Mouse (Mus musculus) intestine, embryonic 14.5 days (tissue): ENCODE results near the gene Strada. TPM values are rescaled to one million over a fixed set of nuclear protein-coding genes. Genes with fewer than 3 reads are reported as not detected.
"Not testable (repeated sequence)": the region's sequence is repeated elsewhere in the genome, so short reads cannot be mapped to it uniquely, and the experiment has no call there.

Experiments used
- ATAC-seq: fragments of 200-750 bp; cut with Nextera tagmentation; replicated peaks from 2 replicates; pipeline ENCODE4 v1.8.0; 2017; ENCODE audit warnings: low read depth, moderate number of reproducible peaks, moderate TSS enrichment, moderate library complexity; ENCODE audit not compliant: low FRiP score, low TSS enrichment
- DNase-seq: peaks from one replicate; pipeline ENCODE4 v3.0.0-alpha.2; 2018; ENCODE audit warnings: low spot score
- H3K27ac ChIP-seq: fragments of 300-500 bp; sonication (generic); 2 replicates; pipeline ENCODE4 v1.5.1; 2014; ENCODE audit warnings: low read depth, mild to moderate bottlenecking, control low read depth
- H3K27me3 ChIP-seq: fragments of 300-500 bp; sonication (generic); replicated peaks from 2 replicates; pipeline ENCODE4 v1.6.1; 2014; ENCODE audit warnings: low read length, control low read depth; ENCODE audit not compliant: control insufficient read depth, insufficient read depth
- H3K36me3 ChIP-seq: fragments of 300-500 bp; sonication (generic); 2 replicates; pipeline ENCODE4 v1.6.1; 2014; ENCODE audit warnings: low read length, control low read depth; ENCODE audit not compliant: control insufficient read depth, insufficient read depth
- H3K4me1 ChIP-seq: fragments of 300-500 bp; sonication (generic); replicated peaks from 2 replicates; pipeline ENCODE4 v1.6.1; 2014; ENCODE audit warnings: low read length, control low read depth, mixed read lengths; ENCODE audit not compliant: control insufficient read depth, insufficient read depth
- H3K4me2 ChIP-seq: fragments of 300-500 bp; sonication (generic); 2 replicates; pipeline ENCODE4 v1.6.1; 2014; ENCODE audit warnings: low read length
- H3K4me3 ChIP-seq: fragments of 300-500 bp; sonication (generic); 2 replicates; pipeline ENCODE4 v1.5.1; 2014; ENCODE audit warnings: low read depth, low read length, control low read depth, mixed read lengths
- H3K9ac ChIP-seq: fragments of 300-500 bp; sonication (generic); 2 replicates; pipeline ENCODE4 v1.6.1; 2014; ENCODE audit warnings: mild to moderate bottlenecking, low read length
- H3K9me3 ChIP-seq: fragments of 300-500 bp; sonication (generic); 2 replicates; pipeline ENCODE4 v1.6.1; 2016; ENCODE audit warnings: low read length, control low read depth; ENCODE audit not compliant: control insufficient read depth
- WGBS: fragments of 180-500 bp; shearing (Covaris S2); extraction: QIAGEN DNeasy Blood & Tissue Kit; methylation state at CpG from one replicate; pipeline ENCODE4 v1.1.7; 2014; 5-methylcytosine and 5-hydroxymethylcytosine counted together
- polyA plus RNA-seq: library from polyadenylated mRNA; unstranded; fragments of >200 nt; fragmentation: Nextera tagmentation; extraction: Ambion mirVana; gene quantifications from 2 replicates; pipeline ENCODE4 v1.2.1, GENCODE M21; 2014

Gene Strada
- polyA plus RNA-seq, 1 experiment from 2014 or later = 20.6 TPM

DNA sequence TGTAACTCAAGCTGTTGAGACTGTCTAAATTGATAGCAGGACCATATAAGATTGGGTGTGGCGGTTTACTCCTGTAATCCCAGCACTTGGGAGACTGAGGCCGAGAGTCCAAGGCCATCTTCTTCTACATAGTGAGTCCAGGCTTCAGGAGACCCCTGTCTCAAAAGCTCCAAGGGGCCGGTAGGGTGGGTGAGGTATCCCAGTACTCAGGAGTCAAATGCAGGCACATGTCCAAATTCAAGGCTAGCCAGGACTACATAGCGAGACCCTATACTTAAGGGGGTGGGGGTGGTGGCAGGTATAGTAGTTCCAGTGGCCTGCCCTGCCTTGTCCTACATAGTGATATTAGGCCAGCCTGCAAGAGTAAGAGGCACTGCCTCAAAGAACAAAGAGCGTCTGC is 12.9 kb upstream of the Strada start:
- Histone ChIP-seq H3K27ac (no peak overlapping the region), H3K4me1 (peaks cover 23% of the 10 kb centered on the region), H3K36me3 (peaks cover 30% of the 10 kb centered on the region), H3K9ac (peak overlapping the region; percentile 97), H3K4me3 (peak overlapping the region; percentile 95; the same call in 1 of the 2 replicates), H3K4me2 (peak overlapping the region; percentile 82), H3K9me3 (no peaks in the 10 kb centered on the region), H3K27me3 (no peaks in the 10 kb centered on the region)
- ATAC-seq = no peak
- WGBS = 89% methylated on average over 5 of the region's 5 CpGs
- no peak for DNase-seq

DNA sequence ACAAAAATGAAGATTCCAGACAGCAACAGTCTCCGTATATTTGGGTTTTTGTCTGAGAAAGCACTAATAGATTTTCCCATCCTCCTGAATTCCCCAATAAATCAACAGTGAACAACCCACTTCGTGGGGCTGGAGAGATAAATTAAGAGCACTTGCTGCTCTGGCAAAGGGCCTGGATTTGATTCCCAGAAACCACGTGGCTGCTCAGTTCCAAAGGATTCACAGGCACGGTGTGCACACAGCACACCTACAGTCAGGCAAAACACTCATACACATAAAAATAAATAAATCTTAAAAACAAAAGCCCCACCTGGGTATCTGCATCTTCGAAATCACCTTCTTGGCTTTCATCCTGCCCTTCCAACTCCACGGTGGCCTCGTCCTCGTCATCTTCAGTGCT is 10.8 kb upstream of the Strada start:
- Histone ChIP-seq H3K36me3 (peaks cover 49% of the 10 kb centered on the region), H3K27ac (no peak overlapping the region), H3K4me3 (no peak overlapping the region), H3K9me3 (no peaks in the 10 kb centered on the region), H3K27me3 (no peaks in the 10 kb centered on the region), H3K4me2 (no peak overlapping the region), H3K9ac (no peak overlapping the region), H3K4me1 (peaks cover 13% of the 10 kb centered on the region)
- DNase-seq (no peak), ATAC-seq (no peak)
- 86% methylated on average over 8 of the region's 8 CpGs for WGBS

- H3K9me3 ChIP-seq = no peaks in the 10 kb centered on the region
- no peaks in the 10 kb centered on the region for H3K4me1 ChIP-seq
- H3K27me3 ChIP-seq = no peaks in the 10 kb centered on the region
- no peak overlapping the region for H3K4me3 ChIP-seq
- 91% methylated on average over 19 of the region's 19 CpGs for WGBS
- H3K4me2 ChIP-seq = no peak overlapping the region
- no peak overlapping the region for H3K27ac ChIP-seq
- H3K9ac ChIP-seq = no peak overlapping the region
- peaks cover 88% of the 10 kb centered on the region for H3K36me3 ChIP-seq
- ATAC-seq (no peak), DNase-seq (no peak)
Observed at GRCm38 (mm10) chr11:106201337-106202122, 438 bp downstream of the Strada start.

DNA sequence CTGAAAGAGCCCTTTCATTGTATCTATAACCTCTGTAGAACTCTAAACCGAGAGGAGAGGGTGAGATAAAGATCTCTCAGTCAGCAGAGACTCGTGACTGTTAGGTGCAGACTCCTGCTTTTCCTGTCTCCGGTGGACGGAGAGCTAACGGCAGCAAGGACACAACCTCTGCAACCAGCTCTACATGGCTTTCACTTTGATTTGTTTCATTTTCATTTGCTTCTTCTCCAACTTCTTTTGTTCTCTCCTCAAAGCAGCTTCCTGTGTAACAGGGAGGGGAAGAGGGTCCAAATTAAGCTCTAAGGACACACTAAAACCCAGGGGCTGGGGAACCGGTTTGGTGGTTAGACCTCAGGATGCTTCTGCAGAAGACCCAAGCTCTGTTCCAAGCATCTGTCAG is 1.2 kb downstream of the Strada start:
- Histone ChIP-seq H3K27ac (no peak overlapping the region), H3K4me3 (no peak overlapping the region), H3K4me1 (no peaks in the 10 kb centered on the region), H3K27me3 (no peaks in the 10 kb centered on the region), H3K9me3 (no peaks in the 10 kb centered on the region), H3K36me3 (peaks cover 84% of the 10 kb centered on the region), H3K4me2 (no peak overlapping the region), H3K9ac (no peak overlapping the region)
- WGBS = 77% methylated on average over 6 of the region's 6 CpGs
- ATAC-seq = no peak
- DNase-seq = no peak

GRCm38 (mm10) chr11:106199997-106200396 is 2.0 kb downstream of the Strada start:
- H3K27me3 ChIP-seq, H3K4me2 ChIP-seq, H3K27ac ChIP-seq, H3K4me3 ChIP-seq, ATAC-seq, H3K9me3 ChIP-seq, H3K9ac ChIP-seq, H3K4me1 ChIP-seq, DNase-seq: not testable (repeated sequence)
- WGBS = 95% methylated on average over 7 of the region's 7 CpGs
- H3K36me3 ChIP-seq = peaks cover 77% of the 10 kb centered on the region

DNA sequence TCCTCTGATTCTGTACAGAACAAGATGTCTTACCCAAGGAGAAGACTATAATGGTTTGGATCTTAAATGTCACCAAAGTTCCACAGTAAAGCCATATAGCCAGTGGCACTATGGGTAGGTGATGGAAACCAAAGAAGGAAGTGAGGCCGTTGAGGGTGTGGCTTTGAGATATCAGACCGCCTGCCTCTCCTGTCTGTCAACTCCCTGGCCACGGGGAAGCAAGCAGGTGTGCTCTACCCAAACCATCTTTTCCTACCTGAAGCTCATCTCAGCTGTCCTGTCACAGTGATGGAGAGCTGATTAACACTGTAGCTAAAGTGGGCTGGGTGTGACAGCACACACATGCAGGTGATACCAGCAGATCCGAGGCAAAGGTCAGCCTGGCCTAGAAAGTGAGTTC is 3.7 kb downstream of the Strada start:
- H3K9me3 ChIP-seq = no peaks in the 10 kb centered on the region
- H3K4me2 ChIP-seq = no peak overlapping the region
- DNase-seq (no peak), ATAC-seq (no peak)
- no peaks in the 10 kb centered on the region for H3K4me1 ChIP-seq
- no peaks in the 10 kb centered on the region for H3K27me3 ChIP-seq
- H3K4me3 ChIP-seq = no peak overlapping the region
- no peak overlapping the region for H3K27ac ChIP-seq
- H3K9ac ChIP-seq = no peak overlapping the region
- peaks cover 61% of the 10 kb centered on the region for H3K36me3 ChIP-seq
- WGBS = 86% methylated on average over 4 of the region's 4 CpGs

DNA sequence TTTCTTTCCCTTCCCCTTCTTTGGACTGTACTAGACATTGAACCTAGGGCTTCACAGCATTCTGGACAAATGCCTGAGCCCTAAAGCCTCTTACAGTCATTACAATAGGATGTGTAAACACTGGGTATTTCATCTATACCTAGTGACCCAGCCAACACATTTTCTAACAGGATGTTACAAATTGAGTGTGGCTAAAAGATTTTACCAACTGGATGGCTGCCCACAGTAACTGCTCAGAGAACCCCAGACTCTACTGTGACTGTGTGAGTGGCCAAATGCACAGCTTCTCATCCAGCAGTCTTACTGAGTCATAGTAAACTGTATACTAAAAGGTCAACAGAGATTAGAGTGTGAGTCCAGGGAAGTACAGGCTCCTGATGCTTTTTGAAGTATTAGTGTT is 6.6 kb downstream of the Strada start:
- Histone ChIP-seq H3K27me3 (no peaks in the 10 kb centered on the region), H3K4me1 (peaks cover 5% of the 10 kb centered on the region), H3K4me2 (no peak overlapping the region), H3K27ac (no peak overlapping the region), H3K36me3 (peaks cover 33% of the 10 kb centered on the region), H3K9ac (no peak overlapping the region), H3K4me3 (no peak overlapping the region), H3K9me3 (no peaks in the 10 kb centered on the region)
- ATAC-seq (no peak), DNase-seq (no peak)

GRCm38 (mm10) chr11:106194891-106195290 is 7.1 kb downstream of the Strada start:
- H3K27ac ChIP-seq = no peak overlapping the region

DNA sequence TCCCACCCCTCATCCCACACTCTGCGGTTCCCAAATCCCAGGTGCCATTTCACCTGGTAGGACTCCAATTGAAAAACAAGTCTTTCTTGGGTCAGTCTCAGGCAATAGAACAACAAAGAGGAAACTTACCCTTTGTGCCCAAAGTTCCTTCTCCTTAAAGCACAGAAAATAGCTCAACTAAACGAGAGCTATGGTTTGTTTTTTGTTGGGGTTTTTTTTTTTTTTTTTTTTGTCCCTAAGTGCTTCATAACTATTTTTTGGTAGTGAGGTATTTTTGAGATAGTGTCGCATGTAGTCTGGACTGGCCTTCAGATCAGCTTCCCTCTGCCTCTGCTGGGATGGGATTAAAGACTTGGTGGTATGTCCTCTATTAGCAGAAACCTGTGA is 7.8 kb downstream of the Strada start:
- no peak for ATAC-seq
- H3K27ac ChIP-seq = peak overlapping the region; percentile 81
- 40% methylated on average over 3 of the region's 3 CpGs for WGBS
- H3K9me3 ChIP-seq = no peaks in the 10 kb centered on the region
- peaks cover 26% of the 10 kb centered on the region for H3K36me3 ChIP-seq
- peak overlapping the region; percentile 78 for H3K4me3 ChIP-seq
- no peaks in the 10 kb centered on the region for H3K27me3 ChIP-seq
- peak overlapping the region; percentile 61 for H3K4me2 ChIP-seq
- no peak for DNase-seq
- H3K9ac ChIP-seq = peak overlapping the region; percentile 43
- H3K4me1 ChIP-seq = peaks cover 5% of the 10 kb centered on the region

More at GRCm38 (mm10) chr11:106194891-106195290, 7.1 kb downstream of the Strada start:
- H3K36me3 ChIP-seq = peaks cover 31% of the 10 kb centered on the region
- WGBS = 91% methylated on average over 7 of the region's 7 CpGs
- peaks cover 5% of the 10 kb centered on the region for H3K4me1 ChIP-seq
- DNase-seq = no peak
- no peaks in the 10 kb centered on the region for H3K27me3 ChIP-seq
- H3K4me3 ChIP-seq = no peak overlapping the region
- H3K4me2 ChIP-seq = no peak overlapping the region
- no peak overlapping the region for H3K9ac ChIP-seq
- ATAC-seq = no peak
- H3K9me3 ChIP-seq = no peaks in the 10 kb centered on the region
